Mouse (Mus musculus) macrophage (primary cell): ENCODE measurements around the gene Pcdh15. TPM values are rescaled to one million over a fixed set of nuclear protein-coding genes. Genes with fewer than 3 reads are reported as not detected.

Source experiments
- H3K27ac ChIP-seq: fragments of 350-480 bp; formaldehyde crosslinking; 2 replicates; pipeline ENCODE4 v1.9.0; 2021
- H3K36me3 ChIP-seq: fragments of 350-480 bp; formaldehyde crosslinking; 2 replicates; pipeline ENCODE4 v1.9.0; 2021; ENCODE audit errors: inconsistent target
- H3K4me3 ChIP-seq: fragments of 350-480 bp; formaldehyde crosslinking; 2 replicates; pipeline ENCODE4 v1.9.0; 2021; ENCODE audit errors: inconsistent target
- H3K79me2 ChIP-seq: fragments of 350-480 bp; formaldehyde crosslinking; 2 replicates; pipeline ENCODE4 v1.9.0; 2021; ENCODE audit errors: inconsistent target
- WGBS: methylation state at CpG from one replicate; pipeline ENCODE4 v1.1.7; 2026; ENCODE audit warnings: inconsistent platforms; ENCODE audit not compliant: missing documents; 5-methylcytosine and 5-hydroxymethylcytosine counted together
- polyA plus RNA-seq: library from polyadenylated mRNA; stranded (reverse); fragments of 250-400 nt; gene quantifications from 3 replicates; pipeline ENCODE4 v1.2.4, GENCODE M21; 2018; ENCODE audit warnings: inconsistent platforms

Pcdh15 gene
- polyA plus RNA-seq, 1 experiment from 2014 or later = not detected

GRCm38 (mm10) chr10:73515742-73516141, 416.6 kb downstream of the Pcdh15 start:
- no peaks in the 10 kb centered on the region for H3K36me3 ChIP-seq
- H3K27ac ChIP-seq = no peak overlapping the region
- no peak overlapping the region for H3K4me3 ChIP-seq
- H3K79me2 ChIP-seq = no peaks in the 10 kb centered on the region
- 58% methylated on average over 2 of the region's 2 CpGs for WGBS

GRCm38 (mm10) chr10:73519438-73519837, 420.3 kb downstream of the Pcdh15 start:
- 86% methylated on average over 3 of the region's 3 CpGs for WGBS
- Histone ChIP-seq H3K79me2 (no peaks in the 10 kb centered on the region), H3K27ac (no peak overlapping the region), H3K4me3 (no peak overlapping the region), H3K36me3 (no peaks in the 10 kb centered on the region)

GRCm38 (mm10) chr10:73552831-73553230, 453.7 kb downstream of the Pcdh15 start:
- no peaks in the 10 kb centered on the region for H3K36me3 ChIP-seq
- WGBS = 90% methylated on average over 10 of the region's 10 CpGs
- H3K27ac ChIP-seq = no peak overlapping the region
- H3K4me3 ChIP-seq = no peak overlapping the region
- H3K79me2 ChIP-seq = no peaks in the 10 kb centered on the region

- Histone ChIP-seq H3K27ac (no peak overlapping the region), H3K36me3 (no peaks in the 10 kb centered on the region), H3K4me3 (no peak overlapping the region), H3K79me2 (no peaks in the 10 kb centered on the region)
- 69% methylated on average over 7 of the region's 7 CpGs for WGBS
Observed at GRCm38 (mm10) chr10:73564216-73564615, 465.1 kb downstream of the Pcdh15 start.

- Histone ChIP-seq H3K27ac (no peak overlapping the region), H3K4me3 (no peak overlapping the region), H3K36me3 (no peaks in the 10 kb centered on the region), H3K79me2 (no peaks in the 10 kb centered on the region)
- 94% methylated on average over 3 of the region's 5 CpGs for WGBS
Observed at GRCm38 (mm10) chr10:73574711-73575297, 475.7 kb downstream of the Pcdh15 start.

GRCm38 (mm10) chr10:73667501-73667900, 568.4 kb downstream of the Pcdh15 start:
- Histone ChIP-seq H3K4me3 (no peak overlapping the region), H3K27ac (no peak overlapping the region), H3K36me3 (no peaks in the 10 kb centered on the region), H3K79me2 (no peaks in the 10 kb centered on the region)
- WGBS = 91% methylated on average over 1 of the region's 1 CpGs

- no peaks in the 10 kb centered on the region for H3K79me2 ChIP-seq
- no peaks in the 10 kb centered on the region for H3K36me3 ChIP-seq
- H3K27ac ChIP-seq = no peak overlapping the region
- no peak overlapping the region for H3K4me3 ChIP-seq
- WGBS = 70% methylated on average over 5 of the region's 5 CpGs
Observed at GRCm38 (mm10) chr10:73700519-73701286, 601.6 kb downstream of the Pcdh15 start.

GRCm38 (mm10) chr10:73725566-73726240, 626.6 kb downstream of the Pcdh15 start:
- Histone ChIP-seq H3K36me3 (no peaks in the 10 kb centered on the region), H3K4me3 (no peak overlapping the region), H3K79me2 (no peaks in the 10 kb centered on the region), H3K27ac (no peak overlapping the region)
- WGBS = 74% methylated on average over 7 of the region's 7 CpGs

GRCm38 (mm10) chr10:73733246-73733645, 634.1 kb downstream of the Pcdh15 start:
- Histone ChIP-seq H3K36me3 (no peaks in the 10 kb centered on the region), H3K27ac (no peak overlapping the region), H3K4me3 (no peak overlapping the region), H3K79me2 (no peaks in the 10 kb centered on the region)
- WGBS = 85% methylated on average over 7 of the region's 7 CpGs

GRCm38 (mm10) chr10:73749021-73749420, 649.9 kb downstream of the Pcdh15 start:
- Histone ChIP-seq H3K4me3 (no peak overlapping the region), H3K36me3 (no peaks in the 10 kb centered on the region), H3K27ac (no peak overlapping the region), H3K79me2 (no peaks in the 10 kb centered on the region)
- WGBS = 69% methylated on average over 2 of the region's 2 CpGs

- Histone ChIP-seq H3K27ac (no peak overlapping the region), H3K36me3 (no peaks in the 10 kb centered on the region), H3K4me3 (no peak overlapping the region), H3K79me2 (no peaks in the 10 kb centered on the region)
- WGBS = 21% methylated on average over 3 of the region's 3 CpGs
Observed at GRCm38 (mm10) chr10:73753876-73754275, 654.7 kb downstream of the Pcdh15 start.

GRCm38 (mm10) chr10:73782945-73783344, 683.8 kb downstream of the Pcdh15 start:
- Histone ChIP-seq H3K27ac (no peak overlapping the region), H3K36me3 (no peaks in the 10 kb centered on the region), H3K79me2 (no peaks in the 10 kb centered on the region), H3K4me3 (no peak overlapping the region)
- 61% methylated on average over 4 of the region's 4 CpGs for WGBS

- Histone ChIP-seq H3K79me2 (no peaks in the 10 kb centered on the region), H3K36me3 (no peaks in the 10 kb centered on the region), H3K4me3 (no peak overlapping the region), H3K27ac (no peak overlapping the region)
- 86% methylated on average over 3 of the region's 3 CpGs for WGBS
Observed at GRCm38 (mm10) chr10:73788163-73788562, 689.0 kb downstream of the Pcdh15 start.

- H3K79me2 ChIP-seq = no peaks in the 10 kb centered on the region
- no peak overlapping the region for H3K27ac ChIP-seq
- H3K4me3 ChIP-seq = no peak overlapping the region
- H3K36me3 ChIP-seq = no peaks in the 10 kb centered on the region
- 97% methylated on average over 3 of the region's 4 CpGs for WGBS
Observed at GRCm38 (mm10) chr10:73805069-73805468, 705.9 kb downstream of the Pcdh15 start.

GRCm38 (mm10) chr10:73812311-73812710, 713.2 kb downstream of the Pcdh15 start:
- 82% methylated on average over 8 of the region's 8 CpGs for WGBS

More at GRCm38 (mm10) chr10:73812311-73812710, 713.2 kb downstream of the Pcdh15 start:
- H3K79me2 ChIP-seq = no peaks in the 10 kb centered on the region
- H3K36me3 ChIP-seq = no peaks in the 10 kb centered on the region
- H3K27ac ChIP-seq = no peak overlapping the region
- H3K4me3 ChIP-seq = no peak overlapping the region
